Mouse (Mus musculus) CH12F3 (cell line): Measurements from ENCODE around the gene Cstf1.

Experiments used
- in situ Hi-C: fragments of 300-500 bp; cut with MboI; formaldehyde crosslinking; loops from 2 replicates; pipeline ENCODE4 v1.14.3; 2020; ENCODE audit warnings: low sequenced_read_pairs

The Cstf1 gene

DNA sequence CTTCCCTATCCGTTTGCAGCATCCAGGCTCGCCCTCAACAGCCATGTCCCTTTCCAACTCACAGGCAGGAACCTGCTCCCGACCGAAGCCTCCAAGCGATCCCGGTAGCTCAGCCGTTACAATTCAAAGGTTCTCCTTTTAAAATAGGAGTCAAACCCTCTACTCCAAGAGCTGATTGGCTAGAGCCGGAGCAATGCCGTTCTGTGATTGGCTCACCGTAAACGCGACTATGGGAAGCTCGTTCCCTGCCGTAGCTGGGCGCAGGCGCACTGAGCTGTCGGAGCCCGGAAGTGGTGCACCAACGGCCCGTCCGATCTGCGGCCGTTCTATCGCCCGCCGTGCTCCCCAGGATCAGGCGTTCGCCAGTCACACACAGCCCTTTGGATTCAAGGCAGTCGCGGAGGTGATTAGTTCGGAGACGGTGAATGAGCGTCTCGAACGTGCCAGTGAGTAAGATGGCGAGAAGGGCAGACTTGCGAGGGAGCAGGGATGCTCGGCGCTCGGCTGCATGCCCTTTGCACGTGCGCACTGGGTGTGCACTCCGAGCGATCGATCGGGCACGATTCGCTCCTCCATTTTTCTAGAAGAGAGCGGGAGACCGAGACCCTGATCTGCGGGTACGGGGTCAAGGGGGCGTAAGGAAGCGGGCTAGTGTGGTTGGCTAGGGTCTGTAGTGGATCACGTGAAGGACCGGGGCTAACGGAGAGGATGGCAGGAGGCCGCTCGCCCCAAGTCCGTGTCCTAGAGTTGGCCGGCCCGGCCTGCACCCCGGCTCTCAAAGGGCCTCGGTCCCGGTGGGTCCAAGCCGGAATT lies at the start of gene Cstf1, which contains the start of gene Aurka:
Cstf1 (plus strand) TSS at position 271 of the 813 bp plus-strand sequence.
Aurka (minus strand) TSS at position 125 of the 813 bp plus-strand sequence.
- in situ Hi-C loops: loop anchor here (10.0 kb wide), 1 partner anchor 74 kb away; the partner anchor contains the start of gene Rtf2

DNA sequence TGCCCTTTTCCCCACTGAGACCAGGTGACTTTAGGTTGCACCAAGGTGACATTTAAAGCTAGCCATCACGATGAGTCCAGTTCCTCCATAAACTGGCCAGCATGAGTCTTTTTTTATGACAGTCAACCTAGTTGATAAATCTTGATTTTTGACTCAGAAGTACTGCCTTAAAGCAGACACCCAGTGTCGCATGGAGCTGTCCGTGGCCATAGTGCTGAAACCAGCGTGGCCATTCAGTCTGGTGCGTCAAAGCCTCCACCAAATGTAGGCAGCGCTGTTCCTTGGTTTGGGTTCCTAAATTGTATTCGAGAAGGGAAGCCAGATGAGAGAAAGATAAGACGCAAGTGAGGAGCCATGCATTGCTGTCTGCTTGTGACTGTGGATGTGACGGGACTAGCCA lies 49.6 kb upstream of the Cstf1 start:
- in situ Hi-C loops: loop anchor here (10.0 kb wide), 1 partner anchor 96 kb away; no protein-coding TSS in a partner anchor

DNA sequence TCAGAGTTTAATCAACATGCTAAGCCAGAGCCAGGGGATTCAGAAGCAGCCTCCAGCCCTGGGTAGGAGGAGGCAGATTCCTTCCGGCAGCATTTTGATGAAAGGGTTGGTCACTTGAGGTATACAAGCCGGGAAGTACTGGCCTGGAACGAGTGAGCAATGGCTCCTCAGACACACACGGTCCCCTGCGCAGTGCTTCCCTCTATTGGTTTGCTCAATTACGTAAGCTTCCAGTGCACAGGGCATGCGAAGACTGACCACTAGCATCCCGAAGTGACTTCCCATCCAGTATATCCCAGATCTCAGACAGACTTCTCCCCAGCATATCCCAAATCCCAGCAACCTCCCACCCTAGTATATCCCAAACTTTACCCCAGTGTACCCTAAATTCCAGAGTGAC lies 42.2 kb upstream of the Cstf1 start:
- in situ Hi-C loops: loop anchor here (10.0 kb wide), 1 partner anchor 103 kb away; no protein-coding TSS in a partner anchor

DNA sequence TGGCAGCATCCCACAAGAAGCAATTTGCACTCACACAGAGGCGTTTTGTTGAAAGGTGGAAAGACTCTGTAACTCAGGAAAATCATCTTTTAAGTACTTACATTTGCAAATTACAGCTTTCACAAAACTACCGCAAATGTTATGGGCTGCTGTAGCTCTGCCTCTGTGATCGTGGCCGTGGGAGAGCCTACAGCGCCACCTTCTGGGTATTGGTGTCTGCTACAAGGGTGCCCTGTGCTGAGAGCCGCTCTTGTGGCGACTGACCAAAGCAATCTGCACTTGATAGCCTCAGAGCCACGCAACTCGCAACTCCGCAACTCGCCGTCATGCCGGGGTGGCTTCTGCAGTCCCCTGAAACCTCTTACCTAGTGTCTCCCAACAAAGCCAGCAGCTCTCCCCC lies 41.3 kb upstream of the Cstf1 start:
- in situ Hi-C loops: loop anchor here (10.0 kb wide), 1 partner anchor 104 kb away; no protein-coding TSS in a partner anchor

DNA sequence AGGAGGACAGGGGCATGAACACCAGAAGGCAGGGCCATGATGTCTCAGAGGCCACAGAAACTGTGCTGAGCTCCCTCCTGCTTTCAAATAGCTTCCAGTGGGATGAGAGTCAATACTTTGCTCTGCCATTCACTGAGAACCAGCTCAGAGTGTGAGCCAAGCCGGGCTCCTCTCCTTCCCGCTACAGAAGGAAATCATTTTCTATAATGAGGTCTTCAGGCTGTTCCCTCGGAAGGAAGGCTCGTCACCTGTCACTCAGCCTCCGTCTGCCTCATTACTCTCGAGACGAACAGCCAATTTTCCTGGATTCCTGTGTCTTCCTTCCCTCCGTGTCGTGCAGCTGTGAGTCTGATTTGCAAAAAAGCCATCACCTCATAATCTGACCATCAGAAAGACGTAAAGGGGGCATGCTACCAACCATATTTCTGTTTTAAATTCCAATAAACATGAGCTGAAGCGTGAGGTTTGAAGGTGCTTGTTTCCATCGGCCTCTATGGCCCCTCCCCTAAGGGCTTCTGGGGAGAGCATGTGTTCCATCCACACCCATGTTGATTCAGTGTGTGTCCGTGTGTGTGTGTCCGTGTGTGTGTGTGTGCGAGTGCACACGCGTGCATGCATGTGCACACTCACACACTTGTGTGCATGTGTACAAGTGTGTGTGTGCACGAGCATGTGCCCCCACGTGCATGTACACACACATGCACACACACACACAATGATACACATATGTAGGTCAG lies 32.1 kb upstream of the Cstf1 start:
- in situ Hi-C loops: no loop called here

DNA sequence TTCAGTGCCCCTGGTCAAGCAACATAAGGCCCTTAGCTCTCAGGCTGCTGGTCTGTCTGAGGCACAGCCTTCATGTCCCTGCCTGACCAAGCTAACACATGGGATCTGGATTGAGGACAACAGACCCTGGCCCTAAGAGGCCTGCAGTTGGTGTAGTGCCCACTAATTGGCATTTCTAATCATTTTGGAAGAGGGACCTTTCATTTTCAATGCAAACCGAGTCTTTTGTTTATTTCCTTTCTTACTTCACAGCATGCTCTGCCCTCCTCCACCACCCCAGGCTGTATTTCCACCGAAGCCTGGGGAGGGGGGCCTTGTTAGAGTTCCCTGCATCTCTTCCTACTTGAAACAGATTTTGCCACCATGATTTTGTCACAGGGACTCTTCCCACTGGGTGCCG lies 29.5 kb upstream of the Cstf1 start:
- in situ Hi-C loops: no loop called here

DNA sequence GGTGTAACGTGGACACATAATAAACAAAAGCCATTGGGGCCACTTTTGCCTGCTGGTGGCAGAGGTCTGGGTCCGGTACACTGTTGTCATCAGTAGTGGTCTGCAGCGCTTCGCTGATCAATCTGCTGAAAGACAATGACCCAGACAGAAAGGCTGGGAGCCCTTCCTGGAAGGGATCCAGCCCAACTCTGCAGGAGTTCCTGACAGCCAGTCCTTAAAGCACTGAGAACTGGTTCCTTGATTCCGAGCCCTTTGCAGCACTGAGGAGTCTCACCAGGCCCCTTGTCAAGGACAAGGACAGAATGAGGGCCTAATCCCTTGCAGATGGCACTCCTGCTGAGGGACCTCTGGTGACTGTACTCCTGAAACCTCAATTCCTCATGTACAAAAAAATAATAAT lies 28.9 kb upstream of the Cstf1 start:
- in situ Hi-C loops: no loop called here

DNA sequence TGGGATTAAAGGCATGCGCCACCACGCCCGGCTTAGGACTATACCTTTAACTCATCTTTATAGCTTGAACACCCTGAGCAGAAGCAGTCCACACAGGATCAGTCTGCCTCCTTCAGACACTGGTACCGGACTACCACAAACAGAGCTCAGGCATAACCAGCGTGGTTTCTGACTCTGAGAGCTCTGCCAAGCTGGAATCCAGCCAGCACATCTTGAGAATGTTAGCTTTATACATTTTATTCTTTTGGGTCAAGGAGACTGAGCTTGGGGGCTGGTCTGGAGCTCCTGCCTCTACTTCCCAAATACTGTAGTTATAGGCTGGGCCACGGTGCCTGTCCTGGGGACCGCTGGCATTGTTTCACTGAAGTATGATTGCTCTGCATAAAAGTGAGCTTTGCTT lies 26.7 kb upstream of the Cstf1 start:
- in situ Hi-C loops: no loop called here

DNA sequence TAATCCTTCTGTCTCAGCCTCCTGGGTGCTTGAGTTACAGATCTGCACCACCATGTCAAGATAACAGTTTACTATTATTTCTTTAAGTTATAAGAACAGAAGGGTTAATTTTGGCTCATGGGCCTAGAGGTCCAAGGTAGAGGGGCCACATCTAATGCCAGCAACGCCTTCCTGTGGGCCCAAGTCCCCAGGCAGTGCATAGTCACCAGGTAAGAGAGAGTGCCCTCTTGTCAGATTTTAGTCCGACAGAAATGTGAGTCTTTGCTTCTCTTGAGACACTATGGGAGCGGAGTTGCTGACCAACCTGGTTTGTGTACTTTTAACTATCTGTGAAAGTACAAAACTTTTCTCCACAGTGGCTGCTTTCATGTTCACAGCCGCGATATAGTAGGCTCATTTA lies 25.8 kb upstream of the Cstf1 start:
- in situ Hi-C loops: no loop called here

DNA sequence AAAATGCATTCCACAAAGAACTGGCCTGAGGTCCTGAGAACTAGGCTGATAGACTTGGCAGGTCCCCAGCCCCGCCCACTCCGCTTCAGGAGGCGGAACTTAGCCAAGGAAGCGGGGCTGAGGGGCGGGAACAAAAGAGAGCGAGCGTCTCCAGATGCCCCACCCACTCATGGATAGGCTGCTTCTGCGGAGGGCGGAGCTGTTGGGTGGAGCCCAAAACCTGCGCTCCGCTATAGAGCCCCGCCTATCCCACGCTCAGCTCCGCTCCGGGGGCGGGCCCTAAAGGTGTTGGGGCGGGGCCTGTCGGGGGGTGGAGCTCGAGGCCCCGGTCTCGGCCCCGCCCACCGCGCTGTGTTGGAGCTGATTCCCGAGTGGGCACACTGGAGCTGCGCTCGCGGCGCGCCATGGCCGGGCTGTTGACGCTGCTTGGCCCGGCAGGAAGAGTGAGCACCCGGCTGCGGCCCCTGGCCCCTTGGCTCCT lies 25.2 kb upstream of the Cstf1 start, which contains the start of gene Fam210b:
Fam210b (plus strand) TSS at position 308 of the 481 bp plus-strand sequence.
- in situ Hi-C loops: no loop called here

DNA sequence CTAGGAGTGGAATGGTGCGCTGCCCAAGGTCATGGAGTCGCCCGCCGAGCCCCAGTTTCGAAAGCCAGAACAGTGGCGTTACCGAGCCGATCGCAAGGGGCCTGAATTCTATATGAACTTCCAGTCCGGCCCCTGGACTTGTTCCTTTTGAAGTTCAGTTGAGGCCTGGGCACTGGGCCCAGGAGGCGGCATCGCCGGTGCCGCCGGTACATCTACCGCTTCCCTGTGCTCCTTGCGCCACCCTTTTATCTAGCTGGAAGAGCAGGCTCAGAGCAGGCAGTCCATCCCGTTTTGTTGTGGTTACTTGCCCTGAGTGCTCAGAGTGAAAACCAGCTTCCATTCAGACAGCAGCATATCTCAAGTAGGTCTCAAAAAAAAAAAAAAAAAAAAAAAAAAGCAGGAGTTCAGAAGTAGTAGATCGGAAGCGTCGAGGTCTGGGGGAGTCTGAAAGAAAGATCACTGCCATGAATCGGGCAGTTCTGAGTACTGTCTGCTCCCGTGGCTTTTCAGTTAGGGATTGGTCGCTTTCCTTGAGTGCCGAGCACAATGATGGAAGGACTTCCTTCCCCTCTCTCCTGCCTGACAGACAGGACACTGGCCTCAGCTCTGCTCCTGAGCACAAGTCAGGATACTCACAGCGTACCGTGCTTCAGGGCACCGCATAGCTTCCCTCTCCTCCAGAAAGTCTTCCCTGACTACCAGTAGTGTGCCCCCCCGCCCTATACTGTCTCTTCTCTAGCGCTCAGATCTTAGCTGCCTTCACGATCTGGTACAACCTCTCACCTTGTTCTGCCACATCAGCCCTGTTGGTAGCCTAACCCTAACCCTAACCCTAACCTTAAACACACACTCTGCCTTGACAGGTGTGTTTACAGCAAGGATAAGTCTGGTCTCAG lies 24.2 kb upstream of the Cstf1 start:
- in situ Hi-C loops: no loop called here

DNA sequence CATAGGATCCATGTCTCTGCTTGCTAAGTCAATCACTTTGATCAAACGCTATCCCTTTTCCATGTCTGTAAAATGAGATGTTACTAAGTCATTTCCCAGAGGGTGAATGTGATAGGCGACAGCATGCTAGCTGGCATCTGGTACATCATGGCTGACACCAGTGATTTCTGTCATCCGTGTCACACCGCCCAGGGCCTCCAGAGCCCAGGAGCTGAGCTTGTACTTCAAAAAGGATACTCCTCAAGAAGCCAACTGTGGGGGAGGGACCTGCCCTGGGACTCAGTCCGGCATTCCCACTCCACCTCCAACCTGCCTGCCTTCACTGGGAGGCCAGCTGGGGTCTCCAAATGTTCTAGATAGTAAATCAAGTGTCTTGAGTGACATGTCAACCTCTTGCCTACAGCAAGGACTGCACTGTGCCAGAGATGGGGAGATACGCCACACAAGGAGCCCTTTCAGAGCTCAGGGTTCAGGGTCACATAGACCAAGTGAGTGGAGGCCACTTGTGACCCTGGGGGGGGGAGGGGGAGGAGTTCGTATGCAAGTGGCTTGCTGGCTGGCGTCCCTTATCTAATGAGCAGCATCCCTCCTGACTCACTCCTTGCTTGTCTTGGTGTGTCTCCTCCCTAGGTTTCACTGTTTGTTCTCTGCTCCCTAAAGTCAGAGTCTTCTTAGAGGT lies 23.4 kb upstream of the Cstf1 start:
- in situ Hi-C loops: no loop called here

DNA sequence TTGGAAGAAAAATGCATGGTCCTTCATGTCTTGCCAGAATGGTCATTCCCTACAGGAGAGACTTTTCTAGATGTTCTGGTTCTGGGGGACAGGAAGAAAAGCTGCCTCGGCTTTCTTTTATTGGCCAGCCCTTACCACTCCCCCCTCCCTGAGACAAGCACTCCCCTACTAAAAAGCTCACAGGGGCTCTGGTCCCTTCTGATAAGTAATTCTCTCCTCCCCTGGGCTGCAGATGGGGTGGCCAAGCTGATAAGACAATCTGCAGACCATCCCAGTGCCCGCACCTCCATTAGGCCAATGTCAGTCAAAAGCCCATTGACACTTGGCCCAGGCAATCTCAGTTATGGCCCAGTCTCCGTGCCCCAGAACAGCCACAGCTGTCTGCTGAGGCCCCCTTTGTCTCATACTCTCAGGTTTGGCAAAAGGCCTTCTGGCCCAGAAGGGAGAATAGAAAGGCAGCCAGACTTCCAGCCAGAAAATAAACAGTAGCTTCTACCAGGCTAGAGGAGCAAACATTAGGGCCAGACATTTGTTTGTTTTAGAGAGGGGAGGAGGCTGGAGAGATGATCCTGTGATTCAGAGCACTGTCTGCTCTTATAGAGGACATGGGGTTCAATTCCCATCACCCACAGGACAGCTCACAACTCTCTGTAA lies 22.1 kb upstream of the Cstf1 start:
- in situ Hi-C loops: no loop called here

DNA sequence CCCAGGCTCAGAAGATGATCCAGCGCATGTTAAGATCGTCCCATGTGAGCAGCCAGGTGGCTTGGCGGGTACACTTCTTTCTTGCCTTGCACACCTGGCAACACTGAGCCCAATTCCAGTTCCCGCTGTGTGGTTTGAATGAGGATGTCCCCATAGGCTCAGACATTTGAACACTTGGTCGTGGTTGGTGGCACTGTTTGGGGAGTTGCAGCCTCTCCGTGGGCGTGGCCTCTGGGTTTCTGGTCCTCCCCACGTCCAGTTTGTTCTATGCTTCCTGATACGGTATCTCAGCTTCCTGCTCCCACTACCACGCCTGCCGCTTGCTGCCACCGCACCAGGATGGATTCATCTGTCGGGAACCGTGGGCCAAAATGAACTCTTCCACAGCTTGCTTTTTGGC lies 20.7 kb upstream of the Cstf1 start:
- in situ Hi-C loops: no loop called here

DNA sequence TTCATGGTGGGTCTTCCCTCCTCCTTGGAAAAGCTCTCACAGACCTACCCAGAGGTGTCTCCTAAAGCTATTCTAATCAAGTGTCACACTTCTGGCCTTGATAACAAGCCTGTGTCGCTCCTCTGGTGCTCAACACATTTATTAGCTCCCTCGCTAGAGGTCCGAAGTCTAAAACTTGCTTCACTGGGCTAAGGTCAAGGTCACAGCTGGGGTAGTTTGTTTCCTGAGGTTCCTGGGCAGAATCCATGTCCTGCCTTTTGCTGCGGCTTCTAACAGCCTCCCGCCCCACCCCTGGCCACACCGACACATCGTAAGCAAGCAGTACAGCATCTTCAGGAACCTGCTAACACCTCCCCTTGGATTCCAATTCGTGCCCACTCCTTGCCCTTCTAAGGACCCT lies 19.7 kb upstream of the Cstf1 start:
- in situ Hi-C loops: no loop called here

DNA sequence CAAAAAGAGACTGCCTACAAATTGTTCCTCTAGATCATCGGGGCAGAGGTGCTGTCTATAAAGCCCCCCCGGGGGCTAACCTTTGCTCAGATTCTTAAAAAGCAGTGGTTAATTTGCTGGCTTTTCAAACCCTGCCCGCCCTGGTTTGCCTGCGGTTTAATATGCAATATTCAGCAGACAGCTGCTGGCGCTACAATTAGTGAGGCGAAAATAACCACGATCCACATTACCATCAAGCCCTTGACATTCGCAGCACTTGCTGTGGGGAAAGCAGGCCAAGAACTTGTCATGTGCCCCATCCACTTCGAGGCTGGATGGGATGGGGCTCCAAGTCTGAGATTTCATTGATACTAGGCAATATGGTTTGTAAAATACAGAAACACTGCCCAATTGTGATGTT lies 17.3 kb upstream of the Cstf1 start:
- in situ Hi-C loops: no loop called here

DNA sequence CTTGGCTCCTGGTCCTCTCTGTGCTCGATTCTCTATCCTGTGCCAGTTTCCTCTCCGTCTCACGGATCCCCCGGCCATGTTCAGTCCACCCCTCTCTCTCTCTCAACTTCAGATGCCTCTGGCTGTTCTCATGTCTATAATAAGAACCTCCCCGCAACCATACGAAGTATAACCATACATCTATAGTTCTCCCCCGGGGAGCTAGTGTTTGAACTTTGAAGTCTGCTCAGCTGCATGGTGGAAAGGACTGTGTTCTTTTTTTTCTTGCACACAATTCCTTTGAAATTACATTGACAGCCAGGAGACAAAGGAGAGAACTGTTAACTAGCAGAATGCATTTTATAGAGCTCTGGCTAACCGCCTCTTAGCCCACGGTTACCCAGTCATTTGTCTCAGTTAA lies 15.7 kb upstream of the Cstf1 start:
- in situ Hi-C loops: no loop called here

DNA sequence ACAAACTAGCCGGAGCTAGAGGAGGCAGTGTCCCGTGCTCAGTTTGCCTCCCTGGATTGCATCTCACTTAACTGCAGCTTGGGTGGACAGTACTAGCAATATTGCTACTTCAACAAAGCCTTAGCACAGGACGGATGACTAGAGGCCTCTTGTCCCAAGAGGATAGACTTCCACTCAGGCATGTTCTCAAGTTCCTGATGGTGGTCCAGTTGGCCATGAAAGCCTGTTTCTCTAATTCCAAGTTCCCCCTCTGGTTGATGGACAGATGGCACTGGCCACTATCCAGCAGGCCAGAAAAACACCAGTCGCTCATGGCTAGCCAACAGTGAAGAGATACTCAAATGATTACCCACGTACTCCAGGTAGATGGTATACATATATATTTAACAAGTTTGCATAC lies 14.6 kb upstream of the Cstf1 start:
- in situ Hi-C loops: no loop called here

DNA sequence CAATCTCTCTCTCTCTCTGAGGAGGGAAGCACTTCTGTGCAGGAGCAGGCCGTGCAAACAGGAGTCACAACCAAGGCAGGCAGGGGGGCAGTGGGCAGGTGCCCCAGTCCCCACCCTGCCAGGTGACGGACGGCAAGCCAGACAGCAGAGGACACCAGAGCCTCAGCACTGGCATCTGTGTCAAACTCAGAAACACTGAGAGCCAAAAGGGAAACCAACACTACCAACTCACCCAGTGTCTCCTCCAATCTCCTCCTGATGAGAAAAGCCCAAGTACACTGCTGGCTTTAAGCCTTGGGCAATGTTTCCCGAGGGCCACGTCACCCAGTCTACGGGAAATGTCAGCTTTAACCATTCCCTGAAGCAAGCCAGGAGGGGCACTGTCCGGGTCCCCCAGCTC lies 7.3 kb upstream of the Cstf1 start:
- in situ Hi-C loops: no loop called here

DNA sequence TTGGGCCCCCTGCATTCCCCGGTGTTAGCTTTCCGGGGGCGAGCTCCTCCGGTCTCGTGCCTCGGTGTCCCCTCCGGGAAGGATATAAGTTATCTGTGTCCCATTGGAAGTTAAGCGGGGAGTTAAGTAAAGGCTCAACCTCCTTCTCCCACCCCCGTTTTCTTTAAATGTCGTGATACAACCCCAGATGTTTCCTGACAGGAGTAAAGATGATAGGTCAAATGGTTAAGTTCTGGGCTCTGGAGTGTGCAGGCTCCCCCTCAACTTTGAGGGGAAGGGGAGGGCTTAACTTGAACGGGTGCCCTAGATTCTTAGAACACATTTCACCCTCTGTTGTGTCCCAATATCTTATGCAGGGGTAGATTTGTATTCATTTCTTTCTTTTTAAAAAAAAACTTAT lies 777 bp downstream of the Cstf1 start:
- in situ Hi-C loops: loop anchor here (10.0 kb wide), 1 partner anchor 74 kb away; the partner anchor contains the start of gene Rtf2
